9 mouse cellular contexts compared by ENCODE assay signal in genomic region chr1:156203961-156204655, GRCm38 (mm10). TPM values are rescaled to one million over a fixed set of nuclear protein-coding genes. Genes with fewer than 3 reads are reported as not detected.
DNase-seq lines count a peak whose midpoint lies in the region; ATAC-seq lines count a peak whose summit lies in the region.
"Had no signal": no experiment of that assay in that cellular context is flagged by ENCODE, and none has a peak within 500 bp of the region (broad histone marks: within the 10 kb centered on the region; RNA-seq: fewer than 3 reads in every experiment).

No protein-coding gene starts in this region.

- intact Hi-C loops in heart, postnatal 25 days (cut with DNase I), result no loop called here
- intact Hi-C loops in left cerebral cortex, postnatal 36 days (cut with DNase I), result no loop called here

- H3K4me3 ChIP-seq in heart, embryonic 13.5 days, result peak overlapping the region; percentile 64
- H3K4me3 ChIP-seq in brown adipose tissue, adult 24 weeks (ENCODE audit: insufficient read depth, low read depth, low read length), result peak overlapping the region; percentile 36
- peak overlapping the region; percentile 52 for H3K4me3 ChIP-seq in hindbrain, embryonic 14.5 days (replicated peaks; ENCODE audit: low read length)
- peak overlapping the region; percentile 46 for H3K4me3 ChIP-seq in midbrain, embryonic 12.5 days

- no peak overlapping the region for H3K27ac ChIP-seq in heart, embryonic 13.5 days (replicated peaks)
- no peak overlapping the region for H3K27ac ChIP-seq in brown adipose tissue, adult 24 weeks (replicated peaks; ENCODE audit: low read depth, low read length)
- 0 out of 2 replicates have a peak overlapping the region, but pooled peaks have one; percentile 38 for H3K27ac ChIP-seq in hindbrain, embryonic 14.5 days
- peak overlapping the region; percentile 47 for H3K27ac ChIP-seq in midbrain, embryonic 12.5 days (replicated peaks)

- no peak for ATAC-seq in heart, embryonic 13.5 days (ENCODE audit: extremely low read depth, insufficient number of reproducible peaks, low FRiP score, low TSS enrichment)
- ATAC-seq in hindbrain, embryonic 14.5 days (ENCODE audit: low FRiP score), result no peak; the same call in 1 of the 2 replicates
- ATAC-seq in midbrain, embryonic 12.5 days (ENCODE audit: low FRiP score, low read depth), result no peak; the same call in 1 of the 2 replicates

- no peak for DNase-seq in heart, postnatal 25 days (ENCODE audit: low spot score)
- no peak for DNase-seq in hindbrain, embryonic 14.5 days (ENCODE audit: low spot score)
- DNase-seq in left cerebral cortex, postnatal 36 days (ENCODE audit: low spot score in 2 of 2), result no peak
- DNase-seq in cerebellum, postnatal 36 days, result no peak
- DNase-seq in layer of hippocampus, postnatal 10 days (ENCODE audit: low spot score in 2 of 2), result no peak
- DNase-seq: adrenal gland, adult 8-10 months had no signal

- peaks cover 59% of the 10 kb centered on the region for H3K27me3 ChIP-seq in heart, embryonic 13.5 days (replicated peaks)
- H3K27me3 ChIP-seq in hindbrain, embryonic 14.5 days (ENCODE audit: control insufficient read depth, insufficient read depth, low read length), result peaks cover 48% of the 10 kb centered on the region
- H3K27me3 ChIP-seq in midbrain, embryonic 12.5 days, result peaks cover 53% of the 10 kb centered on the region

- no peaks in the 10 kb centered on the region for H3K36me3 ChIP-seq in heart, embryonic 13.5 days
- no peaks in the 10 kb centered on the region for H3K36me3 ChIP-seq in hindbrain, embryonic 14.5 days (replicated peaks; ENCODE audit: control insufficient read depth, insufficient read depth)
- H3K36me3 ChIP-seq in midbrain, embryonic 12.5 days, result no peaks in the 10 kb centered on the region

- peak overlapping the region; percentile 94 for H3K4me2 ChIP-seq in heart, embryonic 13.5 days
- peak overlapping the region; percentile 91 for H3K4me2 ChIP-seq in hindbrain, embryonic 14.5 days (replicated peaks)
- H3K4me2 ChIP-seq in midbrain, embryonic 12.5 days (replicated peaks), result peak overlapping the region; percentile 69

- peak overlapping the region; percentile 81 for H3K9ac ChIP-seq in heart, embryonic 13.5 days
- peak overlapping the region; percentile 64 for H3K9ac ChIP-seq in hindbrain, embryonic 14.5 days
- H3K9ac ChIP-seq in midbrain, embryonic 12.5 days (replicated peaks), result peak overlapping the region; percentile 53

- WGBS in heart, embryonic 13.5 days, result 4% methylated on average over 18 of the region's 18 CpGs
- 4% methylated on average over 18 of the region's 18 CpGs for WGBS in hindbrain, embryonic 14.5 days
- WGBS in midbrain, embryonic 12.5 days, result 3% methylated on average over 18 of the region's 18 CpGs

- 0 out of 2 replicates have a peak, but pooled peaks cover 3% of the 10 kb centered on the region for H3K9me3 ChIP-seq in heart, embryonic 13.5 days
- no peaks in the 10 kb centered on the region for H3K9me3 ChIP-seq in hindbrain, embryonic 14.5 days (ENCODE audit: control insufficient read depth, low read length)
- no peaks in the 10 kb centered on the region for H3K9me3 ChIP-seq in midbrain, embryonic 12.5 days

- peaks cover 27% of the 10 kb centered on the region for H3K4me1 ChIP-seq in heart, embryonic 13.5 days
- H3K4me1 ChIP-seq in brown adipose tissue, adult 24 weeks (ENCODE audit: control insufficient read depth, insufficient read depth, insufficient read length, low read length), result peaks cover 9% of the 10 kb centered on the region; the same call in 1 of the 2 replicates
- H3K4me1 ChIP-seq in hindbrain, embryonic 14.5 days (replicated peaks; ENCODE audit: control insufficient read depth, insufficient read depth, low read length), result peaks cover 23% of the 10 kb centered on the region; the same call in 1 of the 2 replicates
- peaks cover 21% of the 10 kb centered on the region for H3K4me1 ChIP-seq in midbrain, embryonic 12.5 days

RNA-seq across cellular contexts. Expression of gene Fam163a, which starts 0.7 kb away (rescaled TPM):
- 2.0 and 2.5 TPM in 2 replicates for polyA plus RNA-seq in heart, embryonic 13.5 days (2015; fragmentation: Nextera tagmentation; extraction: Ambion mirVana)
- under 1 TPM in 1 of 2 experiments, not detected in 1; 0.06 TPM for total RNA-seq in heart, postnatal 25 days (2021)
- polyA plus RNA-seq in brown adipose tissue, adult 24 weeks (2012; ENCODE audit: insufficient read depth, insufficient read length, missing spikeins), result not detected in 2 replicates
- polyA plus RNA-seq in hindbrain, embryonic 14.5 days (2014; fragmentation: Nextera tagmentation; extraction: Ambion mirVana), result 3.4 and 4.8 TPM in 2 replicates
- 14.5 and 14.9 TPM in 2 replicates for polyA plus RNA-seq in midbrain, embryonic 12.5 days (2016; fragmentation: Nextera tagmentation; extraction: Ambion mirVana)
- total RNA-seq in left cerebral cortex, postnatal 36 days (2021), result 1 to 10 TPM; 8.1 to 8.9 TPM
- total RNA-seq in layer of hippocampus, postnatal 10 days (2021), result 10 to 100 TPM; 29.0 to 35.8 TPM

Comparison
In these comparisons a context has a peak if more than half of its experiments do, and no peak if none do; other contexts are left out.
1. H3K27ac ChIP-seq: peak in hindbrain, embryonic 14.5 days (single experiment) and midbrain, embryonic 12.5 days (single experiment); none in heart, embryonic 13.5 days (single experiment) and brown adipose tissue, adult 24 weeks (single experiment).
2. Peak in every context shown above with its lines, with median percentiles within 50 percentile points of each other: H3K4me2 ChIP-seq, H3K4me3 ChIP-seq and H3K9ac ChIP-seq.